Mouse (Mus musculus) naive thymus-derived CD4-positive, alpha-beta T cell, adult 2 months (primary cell): ENCODE measurements around the gene Spint2.
"Not testable (repeated sequence)": the region's sequence is repeated elsewhere in the genome, so short reads cannot be mapped to it uniquely, and the experiment has no call there.

Experiments used
- DNase-seq: peaks from one replicate; pipeline ENCODE4 v3.0.0-alpha.2; 2011; ENCODE audit warnings: low read depth

The Spint2 gene

DNA sequence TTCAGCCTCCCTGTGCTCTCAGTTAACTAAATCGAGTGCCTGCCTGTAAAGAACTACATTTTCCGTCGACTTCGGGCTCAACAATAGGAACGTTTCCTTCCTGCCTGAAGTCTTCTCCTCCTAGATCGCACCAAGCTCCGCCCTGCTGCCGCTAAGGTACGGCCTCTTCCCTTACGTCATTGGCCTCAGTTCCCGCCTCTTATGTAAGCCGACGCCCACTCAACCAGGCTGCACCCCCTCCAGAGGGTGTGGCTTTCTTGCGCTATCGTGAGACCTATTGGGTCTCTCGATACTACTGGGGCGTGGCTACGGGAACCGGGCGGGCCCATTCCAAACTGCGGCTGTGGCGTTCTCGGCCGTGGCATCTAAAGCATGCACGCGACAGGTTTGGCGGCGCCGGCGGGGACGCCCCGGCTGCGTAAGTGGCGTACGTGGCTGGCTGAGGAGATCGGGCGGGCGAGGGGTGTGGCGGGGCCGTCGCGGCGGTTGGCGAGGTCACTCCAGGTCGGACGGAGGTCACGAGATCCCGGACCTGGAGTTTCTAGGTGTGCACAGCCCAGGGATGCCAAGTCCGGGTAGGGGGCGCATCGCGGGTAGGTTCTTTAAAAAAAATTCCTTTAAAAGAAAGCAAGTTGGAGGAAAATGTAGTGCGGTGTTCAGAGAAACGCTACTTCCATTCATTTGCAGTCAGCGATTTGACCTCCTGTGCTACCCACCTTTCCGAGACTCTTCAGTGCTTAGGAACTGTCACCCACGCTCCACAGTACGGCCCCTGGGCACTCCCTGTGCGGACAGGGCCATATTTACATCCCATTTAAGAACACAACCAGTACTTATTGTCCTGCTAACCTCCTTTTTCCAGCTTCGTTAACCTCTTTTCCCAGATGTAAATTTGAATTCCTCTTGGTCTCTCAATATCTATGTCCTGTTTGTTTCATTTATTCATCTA lies 43.4 kb downstream of the Spint2 start, which contains the start of gene Yif1b:
Yif1b (plus strand) TSS at position 311 of the 949 bp plus-strand sequence.
- peak; percentile 100 for DNase-seq

- DNase-seq, result not testable (repeated sequence)
Measured at GRCm38 (mm10) chr7:29237596-29237995, 44.1 kb downstream of the Spint2 start.

- no peak for DNase-seq
Measured at GRCm38 (mm10) chr7:29236593-29236992, 45.1 kb downstream of the Spint2 start.

DNA sequence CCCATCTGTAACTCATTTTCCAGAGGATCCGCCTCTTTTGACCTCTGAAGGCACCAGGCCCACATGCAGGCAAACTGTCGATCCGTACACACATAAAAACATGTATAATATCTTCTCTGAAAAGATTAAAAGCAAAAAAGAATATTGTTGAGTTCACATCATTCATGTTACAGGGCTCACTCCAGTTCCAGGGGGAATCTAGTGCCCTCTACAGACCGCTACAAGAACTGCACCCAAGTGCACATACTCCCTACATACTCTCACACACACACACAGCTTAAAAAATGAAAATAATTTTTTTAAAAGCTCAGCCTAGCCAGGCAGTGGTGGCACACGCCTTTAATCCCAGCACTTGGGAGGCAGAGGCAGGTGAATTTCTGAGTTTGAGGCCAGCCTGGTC lies 47.1 kb downstream of the Spint2 start:
- no peak for DNase-seq

- no peak for DNase-seq
Measured at GRCm38 (mm10) chr7:29233745-29234144, 48.0 kb downstream of the Spint2 start.

GRCm38 (mm10) chr7:29232247-29233013 lies 49.3 kb downstream of the Spint2 start, which contains the start of gene Kcnk6:
Gene Kcnk6, minus strand, starts transcription at chr7:29232515.
- no peak for DNase-seq

GRCm38 (mm10) chr7:29231517-29231916 lies 50.2 kb downstream of the Spint2 start:
- no peak for DNase-seq

DNA sequence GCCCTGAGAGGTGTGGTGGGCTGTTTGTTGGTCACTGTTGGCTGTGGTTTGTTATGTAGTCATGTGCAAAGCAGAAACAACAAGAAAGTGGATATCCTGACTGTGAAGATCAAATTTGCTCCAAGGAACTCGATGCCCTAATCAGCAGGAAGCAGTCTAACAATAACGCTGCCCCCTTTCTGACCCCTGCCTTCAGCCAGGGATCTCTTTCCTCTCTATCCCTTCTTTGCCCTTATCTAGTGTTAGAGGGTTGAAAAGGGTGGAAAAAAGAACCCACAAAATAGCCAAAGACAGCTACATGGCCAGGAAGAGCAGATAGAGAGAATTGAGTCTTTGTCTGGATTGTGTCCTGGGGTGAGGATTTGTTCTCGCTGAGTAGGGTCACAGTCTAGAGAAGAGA lies 51.2 kb downstream of the Spint2 start:
- no peak for DNase-seq

- peak; percentile 0 for DNase-seq
Measured at GRCm38 (mm10) chr7:29228202-29228601, 53.5 kb downstream of the Spint2 start.

GRCm38 (mm10) chr7:29225520-29225919 lies 56.2 kb downstream of the Spint2 start:
- DNase-seq, result no peak

DNA sequence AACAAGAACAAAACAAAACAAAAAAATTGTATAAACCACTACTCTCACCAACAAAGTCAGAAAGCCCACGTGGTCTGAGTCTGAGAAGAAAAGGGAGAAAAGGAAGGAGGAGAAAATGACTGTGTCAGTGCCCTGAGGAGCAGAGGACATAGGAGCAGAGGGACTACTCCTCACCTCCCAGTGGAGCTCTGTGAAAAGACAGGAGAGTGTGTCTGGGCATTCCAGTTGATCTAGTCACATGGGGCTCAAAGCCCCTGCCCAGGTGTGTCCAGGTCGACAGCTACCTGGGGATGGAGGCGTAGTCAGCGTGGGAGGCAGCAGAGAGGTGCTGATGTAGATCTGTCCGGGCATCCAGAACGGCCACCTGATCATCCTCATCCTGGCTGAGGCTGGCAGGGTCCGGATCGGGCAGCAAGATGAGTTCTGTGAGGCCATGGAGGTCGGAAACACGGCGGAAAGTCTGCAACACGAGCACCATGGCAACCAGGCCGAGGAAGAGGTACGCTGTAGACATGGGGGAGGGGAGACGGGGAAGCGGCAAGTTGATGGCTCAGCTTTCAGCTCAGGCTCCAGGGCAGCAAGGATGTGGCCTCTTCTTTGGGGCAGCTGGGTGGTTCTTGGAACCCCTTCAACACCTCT lies 56.8 kb downstream of the Spint2 start:
- no peak for DNase-seq

DNA sequence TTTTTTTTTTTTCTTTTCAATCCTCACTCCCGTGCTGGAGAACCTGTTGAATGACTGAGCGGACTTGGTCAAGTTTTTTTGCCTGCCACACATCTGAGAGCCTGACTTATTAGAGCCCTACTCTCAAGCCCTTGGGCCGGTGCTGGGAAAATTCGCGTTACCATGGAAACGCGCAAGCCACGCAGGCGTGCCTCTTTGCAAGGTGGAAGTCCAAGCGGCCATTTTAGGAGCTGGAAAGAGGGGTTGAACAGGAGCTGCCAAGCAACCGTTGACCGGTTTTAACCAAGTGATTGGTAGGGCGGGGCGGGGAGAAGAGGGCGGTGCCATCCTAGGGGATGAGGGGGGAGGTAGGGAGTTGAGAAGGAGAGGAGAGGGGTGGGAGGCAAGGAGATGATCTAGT lies 66.9 kb downstream of the Spint2 start:
- DNase-seq, result no peak

DNA sequence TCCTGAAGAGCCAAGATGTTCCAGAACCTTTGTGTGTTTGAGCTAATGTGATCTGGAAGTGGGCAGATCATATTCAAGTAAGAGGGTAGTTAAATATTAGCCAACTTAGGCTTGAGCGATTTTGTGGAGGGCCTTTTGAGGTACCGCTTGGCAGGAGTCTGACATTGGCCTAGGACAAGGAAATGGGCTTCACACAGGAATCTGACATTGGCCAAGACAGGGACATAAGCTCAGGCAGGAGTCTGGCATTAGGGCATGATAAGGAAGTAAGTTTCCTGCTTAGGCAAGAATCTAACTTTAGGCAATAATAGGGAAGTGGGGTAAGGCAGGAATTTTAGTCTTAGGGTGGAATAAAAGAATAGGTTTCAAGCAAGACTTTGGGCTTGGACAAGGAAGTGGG lies 67.5 kb downstream of the Spint2 start:
- DNase-seq, result no peak

DNA sequence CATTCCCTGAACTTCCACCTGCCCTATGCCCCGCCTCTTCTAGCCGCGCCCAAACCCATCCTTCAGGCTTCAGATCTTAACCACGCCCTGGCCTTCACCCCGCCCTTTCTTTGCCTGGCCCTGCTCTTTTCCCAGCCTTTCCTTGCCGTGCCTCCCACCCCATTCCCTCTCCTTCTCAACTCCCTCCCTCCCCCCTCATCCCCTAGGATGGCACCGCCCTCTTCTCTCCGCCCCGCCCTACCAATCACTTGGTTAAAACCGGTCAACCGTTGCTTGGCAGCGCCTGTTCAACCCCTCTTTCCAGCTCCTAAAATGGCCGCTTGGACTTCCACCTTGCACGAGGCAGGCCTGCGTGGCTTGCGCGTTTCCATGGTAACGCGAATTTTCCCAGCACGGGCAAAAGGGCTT lies 68.0 kb downstream of the Spint2 start, which contains the start of gene Catsperg1:
Catsperg1 (minus strand) TSS at position 361 of the 408 bp plus-strand sequence.
- no peak for DNase-seq

DNA sequence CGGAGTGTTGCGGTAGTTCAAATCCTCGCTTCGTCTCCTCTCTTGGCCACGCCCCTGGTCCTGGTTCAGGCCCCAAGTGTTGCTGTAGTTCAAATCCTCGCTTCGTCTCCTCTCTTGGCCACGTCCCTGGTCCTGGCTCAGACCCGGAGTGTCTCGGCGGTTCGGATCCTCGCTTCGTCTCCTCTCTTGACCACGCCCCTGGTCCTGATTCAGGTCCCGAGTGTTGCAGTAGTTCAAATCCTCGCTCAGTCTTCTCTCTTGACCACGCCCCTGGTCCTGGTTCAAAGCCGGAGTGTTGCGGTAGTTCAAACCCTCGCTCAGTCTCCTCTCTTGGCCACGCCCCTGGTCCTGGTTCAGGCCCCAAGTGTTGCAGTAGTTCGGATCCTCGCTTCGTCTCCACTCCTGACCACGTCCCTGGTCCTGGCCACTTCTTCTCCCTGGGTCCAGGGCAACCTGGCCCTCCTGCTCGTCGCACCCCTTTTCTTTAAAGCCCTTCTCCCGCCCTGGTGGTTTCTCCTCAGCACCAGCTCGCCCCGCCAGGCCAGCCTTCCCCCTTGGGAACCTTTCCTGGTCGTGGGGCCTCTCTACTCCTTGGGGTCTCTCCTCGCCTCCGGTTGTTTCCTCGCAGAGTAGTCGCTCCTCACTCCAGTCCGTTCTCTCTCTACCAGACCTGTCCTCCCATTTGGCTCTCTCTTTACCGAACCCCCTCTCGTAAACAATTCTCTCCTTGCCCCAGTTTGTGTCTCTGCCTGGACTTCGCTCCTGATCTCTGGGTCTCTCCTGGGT lies 68.7 kb downstream of the Spint2 start:
- DNase-seq, result not testable (repeated sequence)

GRCm38 (mm10) chr7:29212199-29212765 lies 69.4 kb downstream of the Spint2 start:
- no peak for DNase-seq

DNA sequence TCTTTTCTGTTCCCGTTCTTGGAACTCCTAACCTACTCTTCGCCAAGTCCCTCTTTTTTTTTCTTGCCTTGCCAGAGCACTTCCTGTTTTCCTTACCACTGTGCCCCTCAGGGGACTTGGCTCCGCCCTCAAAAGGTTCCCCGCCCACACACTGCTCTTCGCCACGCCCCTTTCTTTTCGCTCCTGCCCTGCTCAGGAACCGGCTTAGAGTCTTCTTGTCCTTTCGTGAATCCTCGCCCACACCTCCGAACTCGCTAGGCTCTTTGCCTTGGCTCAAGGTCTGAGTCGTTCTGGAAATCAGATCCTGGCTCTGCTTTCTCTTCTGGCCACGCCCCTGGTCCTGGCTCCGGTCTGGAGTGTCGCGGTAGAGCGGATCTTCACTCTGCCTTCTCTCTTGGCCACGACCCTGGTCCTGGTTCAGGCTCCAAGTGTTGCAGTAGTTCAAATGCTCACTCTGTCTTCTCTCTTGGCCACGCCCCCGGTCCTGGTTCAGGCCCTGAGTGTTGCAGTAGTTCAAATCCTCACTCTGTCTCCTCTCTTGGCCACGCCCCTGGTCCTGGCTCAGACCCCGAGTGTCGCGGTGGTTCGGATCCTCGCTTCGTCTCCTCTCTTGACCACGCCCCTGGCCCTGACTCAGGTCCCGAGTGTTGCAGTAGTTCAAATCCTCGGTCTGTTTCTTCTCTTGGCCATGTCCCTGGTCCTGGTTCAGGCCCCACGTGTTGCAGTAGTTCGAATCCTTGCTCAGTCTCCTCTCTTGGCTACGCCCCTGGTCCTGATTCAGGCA lies 70.1 kb downstream of the Spint2 start:
- peak; percentile 90 for DNase-seq

DNA sequence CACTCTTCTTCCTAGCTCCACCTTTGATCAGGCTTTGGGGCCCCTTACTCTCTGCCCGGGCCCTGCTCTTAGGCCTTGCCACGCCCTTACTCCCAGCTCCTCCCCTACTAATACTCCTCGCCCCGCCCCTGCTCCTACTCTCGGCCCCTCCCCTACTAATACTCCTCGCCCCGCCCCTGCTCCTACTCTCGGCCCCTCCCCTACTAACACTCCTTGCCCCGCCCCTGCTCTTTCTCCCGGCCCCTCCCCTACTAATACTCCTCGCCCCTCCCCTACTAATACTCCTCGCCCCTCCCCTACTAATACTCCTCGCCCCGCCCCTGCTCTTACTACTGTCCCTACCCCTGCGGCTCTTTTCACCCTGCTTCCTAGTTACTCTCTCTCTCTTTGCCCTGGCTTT lies 70.7 kb downstream of the Spint2 start:
- peak; percentile 38 for DNase-seq
